Mouse (Mus musculus): Measurements from ENCODE around the gene Chtf18. TPM values are rescaled to one million over a fixed set of nuclear protein-coding genes. Genes with fewer than 3 reads are reported as not detected.
A peak's percentile ranks its signal among the peaks of the same experiment; 100 is the strongest.

Gene Chtf18
- polyA plus RNA-seq, 1 experiment, result 7.2 TPM

DNA sequence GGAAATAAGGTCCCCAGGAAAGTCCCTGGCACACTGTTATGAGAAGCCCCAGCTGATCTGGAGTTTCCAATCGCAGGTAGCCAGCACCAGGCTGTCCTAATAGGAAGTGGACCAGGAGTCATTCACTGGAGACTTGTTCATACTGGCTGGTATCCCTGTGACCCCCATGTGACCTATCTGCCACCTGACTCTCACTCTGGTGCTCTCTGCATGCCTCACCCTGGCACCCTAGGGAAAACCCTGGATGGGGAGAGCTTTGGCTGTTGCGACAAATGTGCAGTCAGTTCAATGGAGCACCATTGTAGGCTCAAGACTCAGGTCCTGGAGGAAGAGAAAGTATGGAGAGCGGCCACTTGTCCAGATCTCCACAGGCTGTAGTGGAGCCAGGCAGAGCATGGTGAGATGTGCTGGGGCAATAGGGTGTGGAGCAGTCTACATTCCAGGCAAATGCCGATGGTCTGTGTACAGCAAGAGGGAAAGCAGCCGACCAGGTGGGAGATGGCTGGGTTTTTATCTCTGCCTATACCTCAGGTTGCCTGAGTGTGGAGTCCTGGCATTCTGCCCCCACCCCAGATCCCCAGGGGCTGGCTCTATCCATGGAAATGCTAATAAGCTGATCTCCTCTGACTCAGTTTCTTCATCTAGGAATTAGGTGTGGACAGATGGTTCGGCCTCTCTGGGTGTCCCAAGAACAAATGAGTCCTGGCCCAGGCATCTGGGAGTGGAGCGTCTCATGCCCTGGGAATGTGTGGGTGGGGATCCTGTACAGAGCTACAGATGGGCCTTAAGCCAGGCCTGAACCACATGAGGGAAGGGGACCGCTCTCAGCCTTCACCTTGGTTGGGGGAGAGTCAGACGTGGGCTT is 29.4 kb upstream of the Chtf18 start:
- Histone ChIP-seq H3K4me2 (ENCODE audit: low read depth) (peak overlapping the region; percentile 68), H3K79me2 (ENCODE audit: control insufficient read depth, insufficient read depth) (no peaks in the 10 kb centered on the region), H3K4me3 (no peak overlapping the region), H3K27me3 (ENCODE audit: control insufficient read depth, insufficient read depth, insufficient read length) (no peaks in the 10 kb centered on the region), H3K36me3 (ENCODE audit: control insufficient read depth, insufficient read depth) (no peaks in the 10 kb centered on the region), H3ac (ENCODE audit: control insufficient read depth, insufficient read length) (no peak overlapping the region)
- TF ChIP-seq MAX (IDR thresholded peaks at IDR 0.05; ENCODE audit: low read depth) (no peak), TCF3 (IDR thresholded peaks at IDR 0.05; ENCODE audit: insufficient read length, low read depth) (no peak), TCF12 (IDR thresholded peaks at IDR 0.05; ENCODE audit: insufficient read depth, poor library complexity, severe bottlenecking) (no peak), POLR2AphosphoS2 (IDR thresholded peaks at IDR 0.05; ENCODE audit: insufficient read length, low read depth) (no peak), USF1 (IDR thresholded peaks at IDR 0.05; ENCODE audit: low read depth) (peak; percentile 38), E2F4 (IDR thresholded peaks at IDR 0.05; ENCODE audit: insufficient read depth) (no peak), SRF (IDR thresholded peaks at IDR 0.05; ENCODE audit: control insufficient read depth, insufficient read length, low read depth) (no peak), POLR2A (IDR thresholded peaks at IDR 0.05; ENCODE audit: insufficient read length, low read depth) (no peak), REST (IDR thresholded peaks at IDR 0.05; ENCODE audit: insufficient read depth, insufficient read length) (no peak), MYOD1 (IDR thresholded peaks at IDR 0.05; ENCODE audit: control insufficient read depth in 1 of 3, insufficient read length in 2 of 3, low read depth in 2 of 3) (peak in 2 of 3 experiments; percentile 11 to 63), CEBPB (IDR thresholded peaks at IDR 0.05; ENCODE audit: insufficient read depth, poor library complexity, severe bottlenecking) (no peak), MYOG (IDR thresholded peaks at IDR 0.05; ENCODE audit: control insufficient read depth in 1 of 3, insufficient read depth in 1 of 3, insufficient read length in 2 of 3, low read depth in 2 of 3) (peak in 1 of 3 experiments; percentile 62)

DNA sequence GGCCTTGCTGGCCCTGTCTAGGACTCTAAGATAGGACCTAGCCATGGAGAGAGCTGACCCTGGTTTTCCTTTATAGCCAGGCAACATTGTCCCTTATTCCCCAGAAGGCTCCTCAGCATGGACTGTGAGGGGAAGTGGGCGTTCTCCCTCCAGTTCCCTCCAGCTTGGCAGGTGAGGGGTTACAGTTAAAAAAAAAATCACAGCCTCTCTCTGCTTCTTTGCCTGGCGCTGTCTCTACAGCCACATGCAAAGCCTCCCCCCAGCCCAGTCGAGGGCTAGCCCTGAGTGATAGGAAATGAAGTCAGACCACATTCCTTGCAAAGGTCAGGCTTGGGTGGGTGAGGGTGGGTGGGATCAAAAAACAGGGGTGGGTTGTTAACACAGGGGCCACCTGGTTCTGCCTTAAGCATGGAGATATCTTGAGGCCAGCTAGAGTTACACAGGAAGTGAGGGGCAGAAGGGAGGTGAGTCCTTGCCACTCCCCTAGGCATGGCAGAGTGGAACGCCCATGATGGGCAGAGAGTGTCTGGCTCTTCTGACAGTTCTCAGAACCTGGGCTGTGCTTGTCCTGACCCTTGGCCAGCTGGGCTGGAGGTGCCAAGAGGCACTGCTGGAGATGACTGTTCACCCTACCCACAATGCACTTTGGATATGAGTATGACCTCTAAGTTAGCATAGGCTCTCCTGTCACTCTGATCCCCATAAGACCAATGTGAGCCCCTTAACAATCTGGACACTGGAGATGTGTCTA is 28.6 kb upstream of the Chtf18 start:
- H3K36me3 ChIP-seq (ENCODE audit: control insufficient read depth, insufficient read depth), result no peaks in the 10 kb centered on the region
- H3K4me3 ChIP-seq, result no peak overlapping the region
- H3K27me3 ChIP-seq (ENCODE audit: control insufficient read depth, insufficient read depth, insufficient read length), result no peaks in the 10 kb centered on the region
- TF ChIP-seq REST (IDR thresholded peaks at IDR 0.05; ENCODE audit: insufficient read depth, insufficient read length), result no peak
- TF ChIP-seq E2F4 (IDR thresholded peaks at IDR 0.05; ENCODE audit: insufficient read depth), result no peak
- no peak for TF ChIP-seq TCF12 (IDR thresholded peaks at IDR 0.05; ENCODE audit: insufficient read depth, poor library complexity, severe bottlenecking)
- TF ChIP-seq POLR2AphosphoS2 (IDR thresholded peaks at IDR 0.05; ENCODE audit: insufficient read length, low read depth), result no peak
- no peak for TF ChIP-seq SRF (IDR thresholded peaks at IDR 0.05; ENCODE audit: control insufficient read depth, insufficient read length, low read depth)
- no peak for TF ChIP-seq CEBPB (IDR thresholded peaks at IDR 0.05; ENCODE audit: insufficient read depth, poor library complexity, severe bottlenecking)
- TF ChIP-seq MAX (IDR thresholded peaks at IDR 0.05; ENCODE audit: low read depth), result no peak
- peak in 1 of 3 experiments; percentile 70 for TF ChIP-seq MYOG (IDR thresholded peaks at IDR 0.05; ENCODE audit: control insufficient read depth in 1 of 3, insufficient read depth in 1 of 3, insufficient read length in 2 of 3, low read depth in 2 of 3)
- TF ChIP-seq MYOD1 (IDR thresholded peaks at IDR 0.05; ENCODE audit: control insufficient read depth in 1 of 3, insufficient read length in 2 of 3, low read depth in 2 of 3), result peak in 1 of 3 experiments; percentile 66
- no peak for TF ChIP-seq TCF3 (IDR thresholded peaks at IDR 0.05; ENCODE audit: insufficient read length, low read depth)
- no peak for TF ChIP-seq POLR2A (IDR thresholded peaks at IDR 0.05; ENCODE audit: insufficient read length, low read depth)
- no peak overlapping the region for H3ac ChIP-seq (ENCODE audit: control insufficient read depth, insufficient read length)
- no peaks in the 10 kb centered on the region for H3K79me2 ChIP-seq (ENCODE audit: control insufficient read depth, insufficient read depth)
- peak overlapping the region; percentile 68 for H3K4me2 ChIP-seq (ENCODE audit: low read depth)

DNA sequence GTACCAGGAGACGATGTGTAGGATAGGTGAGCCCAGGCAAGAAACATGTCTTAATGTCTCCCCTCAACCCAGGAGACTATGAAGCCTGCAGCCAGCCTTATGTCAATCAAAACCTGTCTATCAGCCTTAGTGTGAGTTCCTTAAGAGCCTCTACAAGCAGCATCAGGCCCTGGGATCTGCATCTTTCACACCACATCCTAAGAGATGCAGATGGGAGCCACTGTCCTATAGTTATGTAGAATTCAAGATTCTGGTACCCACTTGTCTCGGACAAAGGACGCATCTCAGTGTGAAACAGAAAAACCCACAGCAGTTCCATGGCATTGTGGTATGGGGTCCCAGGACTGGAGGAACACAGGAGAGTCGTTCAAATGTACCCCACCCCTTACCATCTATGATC is 27.9 kb upstream of the Chtf18 start:
- peak overlapping the region; percentile 64 for H3K4me2 ChIP-seq (ENCODE audit: low read depth)
- no peak overlapping the region for H3K4me3 ChIP-seq
- TF ChIP-seq MYOG (IDR thresholded peaks at IDR 0.05; ENCODE audit: control insufficient read depth in 1 of 3, insufficient read depth in 1 of 3, insufficient read length in 2 of 3, low read depth in 2 of 3), result no peak
- no peak for TF ChIP-seq USF1 (IDR thresholded peaks at IDR 0.05; ENCODE audit: low read depth)
- TF ChIP-seq TCF12 (IDR thresholded peaks at IDR 0.05; ENCODE audit: insufficient read depth, poor library complexity, severe bottlenecking), result no peak
- no peak for TF ChIP-seq TCF3 (IDR thresholded peaks at IDR 0.05; ENCODE audit: insufficient read length, low read depth)
- no peak for TF ChIP-seq POLR2A (IDR thresholded peaks at IDR 0.05; ENCODE audit: insufficient read length, low read depth)
- no peak for TF ChIP-seq MYOD1 (IDR thresholded peaks at IDR 0.05; ENCODE audit: control insufficient read depth in 1 of 3, insufficient read length in 2 of 3, low read depth in 2 of 3)
- no peak for TF ChIP-seq CEBPB (IDR thresholded peaks at IDR 0.05; ENCODE audit: insufficient read depth, poor library complexity, severe bottlenecking)
- TF ChIP-seq MAX (IDR thresholded peaks at IDR 0.05; ENCODE audit: low read depth), result no peak
- H3K79me2 ChIP-seq (ENCODE audit: control insufficient read depth, insufficient read depth), result no peaks in the 10 kb centered on the region
- no peaks in the 10 kb centered on the region for H3K36me3 ChIP-seq (ENCODE audit: control insufficient read depth, insufficient read depth)
- no peak overlapping the region for H3ac ChIP-seq (ENCODE audit: control insufficient read depth, insufficient read length)
- no peaks in the 10 kb centered on the region for H3K27me3 ChIP-seq (ENCODE audit: control insufficient read depth, insufficient read depth, insufficient read length)

DNA sequence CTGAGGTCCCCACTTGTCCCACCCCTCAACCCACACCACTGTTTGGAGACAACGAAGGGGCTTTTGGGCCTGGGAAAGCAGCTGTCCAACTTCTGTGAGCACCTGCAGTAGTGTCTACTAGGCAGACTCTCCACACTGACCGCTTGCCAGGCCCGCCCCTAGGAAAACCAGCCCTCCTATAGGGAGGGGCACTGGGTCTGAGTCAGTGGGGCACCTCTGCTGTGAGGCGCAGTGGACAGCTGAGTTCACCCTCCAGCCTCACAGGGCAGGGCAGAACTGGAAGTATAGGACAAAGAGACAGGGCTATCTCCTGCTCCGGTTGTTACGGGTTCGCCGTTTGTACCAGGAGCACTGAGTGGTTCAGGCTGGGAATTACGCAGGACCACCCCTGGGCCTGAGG is 27.0 kb upstream of the Chtf18 start, which contains the start of gene Msln:
Msln (minus strand) TSS at position 138 of the 400 bp plus-strand sequence.
- H3K4me2 ChIP-seq (ENCODE audit: low read depth), result peak within 1 kb of the TSS; percentile 64
- peak; percentile 34 to 88 (median 37) for TF ChIP-seq MYOG (IDR thresholded peaks at IDR 0.05; ENCODE audit: control insufficient read depth in 1 of 3, insufficient read depth in 1 of 3, insufficient read length in 2 of 3, low read depth in 2 of 3)
- no peak for TF ChIP-seq TCF3 (IDR thresholded peaks at IDR 0.05; ENCODE audit: insufficient read length, low read depth)
- no peak for TF ChIP-seq MAX (IDR thresholded peaks at IDR 0.05; ENCODE audit: low read depth)
- peak; percentile 74 for TF ChIP-seq POLR2A (IDR thresholded peaks at IDR 0.05; ENCODE audit: insufficient read length, low read depth)
- no peak for TF ChIP-seq REST (IDR thresholded peaks at IDR 0.05; ENCODE audit: insufficient read depth, insufficient read length)
- no peak for TF ChIP-seq CEBPB (IDR thresholded peaks at IDR 0.05; ENCODE audit: insufficient read depth, poor library complexity, severe bottlenecking)
- TF ChIP-seq USF1 (IDR thresholded peaks at IDR 0.05; ENCODE audit: low read depth), result no peak
- TF ChIP-seq SRF (IDR thresholded peaks at IDR 0.05; ENCODE audit: control insufficient read depth, insufficient read length, low read depth), result no peak
- no peak for TF ChIP-seq TCF12 (IDR thresholded peaks at IDR 0.05; ENCODE audit: insufficient read depth, poor library complexity, severe bottlenecking)
- TF ChIP-seq POLR2AphosphoS2 (IDR thresholded peaks at IDR 0.05; ENCODE audit: insufficient read length, low read depth), result peak; percentile 33
- TF ChIP-seq MYOD1 (IDR thresholded peaks at IDR 0.05; ENCODE audit: control insufficient read depth in 1 of 3, insufficient read length in 2 of 3, low read depth in 2 of 3), result peak; percentile 11 to 88 (median 53)
- no peak for TF ChIP-seq E2F4 (IDR thresholded peaks at IDR 0.05; ENCODE audit: insufficient read depth)
- no peaks in the 10 kb centered on the region for H3K36me3 ChIP-seq (ENCODE audit: control insufficient read depth, insufficient read depth)
- peak within 1 kb of the TSS; percentile 20 for H3K4me3 ChIP-seq
- H3ac ChIP-seq (ENCODE audit: control insufficient read depth, insufficient read length), result no peak within 1 kb of the TSS
- no peaks in the 10 kb centered on the region for H3K27me3 ChIP-seq (ENCODE audit: control insufficient read depth, insufficient read depth, insufficient read length)
- no peaks in the 10 kb centered on the region for H3K79me2 ChIP-seq (ENCODE audit: control insufficient read depth, insufficient read depth)

Measured in myocyte (in vitro differentiated cells).